Mouse (Mus musculus) embryonic fibroblast, embryonic 13.5 days (primary cell): ENCODE measurements around the gene 9930111J21Rik1. TPM values are rescaled to one million over a fixed set of nuclear protein-coding genes. Genes with fewer than 3 reads are reported as not detected.
"Not testable (repeated sequence)": the region's sequence is repeated elsewhere in the genome, so short reads cannot be mapped to it uniquely, and the experiment has no call there.

Experiments used
- H3K27ac ChIP-seq: 2 replicates; pipeline ENCODE4 v1.5.1; 2012; ENCODE audit warnings: low read length, control low read depth, inconsistent platforms; ENCODE audit not compliant: insufficient read depth
- H3K4me1 ChIP-seq: 2 replicates; pipeline ENCODE4 v1.6.1; 2011; ENCODE audit warnings: low read length; ENCODE audit not compliant: control insufficient read depth, insufficient read depth
- H3K4me3 ChIP-seq: 2 replicates; pipeline ENCODE4 v1.5.1; 2011; ENCODE audit warnings: mild to moderate bottlenecking, control low read depth, low read length; ENCODE audit not compliant: insufficient read depth
- CTCF ChIP-seq: IDR thresholded peaks from 2 replicates; pipeline ENCODE4 v1.5.1; 2011; ENCODE audit warnings: mild to moderate bottlenecking, control low read depth, low read length, moderate library complexity, borderline replicate concordance; ENCODE audit not compliant: insufficient read depth
- POLR2A ChIP-seq: IDR thresholded peaks from 2 replicates; pipeline ENCODE4 v1.6.1; 2011; ENCODE audit warnings: low read depth, mild to moderate bottlenecking, control low read depth, low read length, moderate library complexity
- polyA plus RNA-seq: library from polyadenylated mRNA; stranded (reverse); fragments of >200 nt; gene quantifications from 2 replicates; pipeline ENCODE4 v1.2.4, GENCODE M21; 2011; ENCODE audit warnings: low read depth; ENCODE audit not compliant: missing spikeins, insufficient read length

Gene 9930111J21Rik1
- polyA plus RNA-seq, 1 experiment: 1.5 TPM

GRCm38 (mm10) chr11:48935291-48935690 is 43.9 kb downstream of the 9930111J21Rik1 start:
- H3K27ac ChIP-seq, H3K4me3 ChIP-seq, H3K4me1 ChIP-seq: not testable (repeated sequence)

GRCm38 (mm10) chr11:48933923-48934322 is 45.3 kb downstream of the 9930111J21Rik1 start:
- H3K4me3 ChIP-seq, H3K4me1 ChIP-seq, H3K27ac ChIP-seq: not testable (repeated sequence)

GRCm38 (mm10) chr11:48933422-48933821 is 45.8 kb downstream of the 9930111J21Rik1 start:
- H3K4me1 ChIP-seq, H3K4me3 ChIP-seq: not testable (repeated sequence)

GRCm38 (mm10) chr11:48928068-48928467 is 51.1 kb downstream of the 9930111J21Rik1 start:
- H3K27ac ChIP-seq, H3K4me1 ChIP-seq, H3K4me3 ChIP-seq: not testable (repeated sequence)

More at GRCm38 (mm10) chr11:48933422-48933821, 45.8 kb downstream of the 9930111J21Rik1 start:
- H3K27ac ChIP-seq: not testable (repeated sequence)

- H3K27ac ChIP-seq, H3K4me3 ChIP-seq, H3K4me1 ChIP-seq: not testable (repeated sequence)
Measured at GRCm38 (mm10) chr11:48926437-48926836, 52.8 kb downstream of the 9930111J21Rik1 start.

GRCm38 (mm10) chr11:48923818-48924217 is 55.4 kb downstream of the 9930111J21Rik1 start:
- not testable (repeated sequence) for H3K27ac ChIP-seq, H3K4me1 ChIP-seq, H3K4me3 ChIP-seq

- no peak for TF ChIP-seq POLR2A
- TF ChIP-seq CTCF: no peak
- Histone ChIP-seq H3K27ac (no peak overlapping the region), H3K4me1 (no peaks in the 10 kb centered on the region; the same call in 1 of the 2 replicates), H3K4me3 (no peak overlapping the region)
Measured at GRCm38 (mm10) chr11:48918380-48918779, 60.8 kb downstream of the 9930111J21Rik1 start.

GRCm38 (mm10) chr11:48913611-48914010 is 65.6 kb downstream of the 9930111J21Rik1 start:
- no peak for TF ChIP-seq CTCF
- TF ChIP-seq POLR2A: no peak
- Histone ChIP-seq H3K27ac (no peak overlapping the region), H3K4me3 (no peak overlapping the region), H3K4me1 (no peaks in the 10 kb centered on the region)

- no peak overlapping the region for H3K4me3 ChIP-seq
- no peak overlapping the region for H3K27ac ChIP-seq
- TF ChIP-seq POLR2A (no peak), CTCF (no peak)
- H3K4me1 ChIP-seq: no peaks in the 10 kb centered on the region
Measured at GRCm38 (mm10) chr11:48908459-48908858, 70.7 kb downstream of the 9930111J21Rik1 start.

GRCm38 (mm10) chr11:48902021-48902420 is 77.2 kb downstream of the 9930111J21Rik1 start, which contains the start of gene Gm5431:
Gm5431 (minus strand) TSS chr11:48902214.
- H3K27ac ChIP-seq: no peak within 1 kb of the TSS

GRCm38 (mm10) chr11:48901567-48901930 is 77.6 kb downstream of the 9930111J21Rik1 start:
- not testable (repeated sequence) for H3K4me3 ChIP-seq, H3K27ac ChIP-seq, H3K4me1 ChIP-seq

More at GRCm38 (mm10) chr11:48902021-48902420, 77.2 kb downstream of the 9930111J21Rik1 start, which contains the start of gene Gm5431:
- no peak for TF ChIP-seq CTCF
- no peak for TF ChIP-seq POLR2A
- no peak within 1 kb of the TSS for H3K4me3 ChIP-seq
- peaks cover 3% of the 10 kb centered on the region for H3K4me1 ChIP-seq

GRCm38 (mm10) chr11:48900654-48901566 is 78.3 kb downstream of the 9930111J21Rik1 start:
- not testable (repeated sequence) for H3K27ac ChIP-seq, H3K4me1 ChIP-seq, H3K4me3 ChIP-seq
